Mouse (Mus musculus) liver, embryonic 13.5 days (tissue): Measurements from ENCODE around the gene Hip1r. TPM values are rescaled to one million over a fixed set of nuclear protein-coding genes. Genes with fewer than 3 reads are reported as not detected.

Experiments used
- ATAC-seq: fragments of 200-750 bp; cut with Nextera tagmentation; 2 replicates; pipeline ENCODE4 v1.8.0; 2017; ENCODE audit warnings: low read depth, mild to moderate bottlenecking, moderate number of reproducible peaks, moderate library complexity
- DNase-seq: peaks from one replicate; pipeline ENCODE4 v3.0.0; 2022
- H3K27ac ChIP-seq: fragments of 300-500 bp; sonication (generic); 2 replicates; pipeline ENCODE4 v1.5.1; 2015; ENCODE audit warnings: moderate library complexity, mild to moderate bottlenecking, inconsistent platforms
- H3K27me3 ChIP-seq: fragments of 300-500 bp; sonication (generic); 2 replicates; pipeline ENCODE4 v1.6.1; 2015; ENCODE audit warnings: mild to moderate bottlenecking, inconsistent platforms
- H3K36me3 ChIP-seq: fragments of 300-500 bp; sonication (generic); 2 replicates; pipeline ENCODE4 v1.6.1; 2015; ENCODE audit warnings: mild to moderate bottlenecking, inconsistent platforms
- H3K4me1 ChIP-seq: fragments of 300-500 bp; sonication (generic); replicated peaks from 2 replicates; pipeline ENCODE4 v1.6.1; 2015; ENCODE audit warnings: inconsistent platforms
- H3K4me2 ChIP-seq: fragments of 300-500 bp; sonication (generic); 2 replicates; pipeline ENCODE4 v1.6.1; 2015; ENCODE audit warnings: inconsistent platforms, mild to moderate bottlenecking, moderate library complexity
- H3K4me3 ChIP-seq: fragments of 300-500 bp; sonication (generic); replicated peaks from 2 replicates; pipeline ENCODE4 v1.5.1; 2015; ENCODE audit warnings: mild to moderate bottlenecking, inconsistent platforms
- H3K9ac ChIP-seq: fragments of 300-500 bp; sonication (generic); 2 replicates; pipeline ENCODE4 v1.6.1; 2015; ENCODE audit warnings: mild to moderate bottlenecking, inconsistent platforms
- H3K9me3 ChIP-seq: fragments of 300-500 bp; sonication (generic); replicated peaks from 2 replicates; pipeline ENCODE4 v1.6.1; 2016; ENCODE audit warnings: inconsistent platforms
- WGBS: fragments of 180-500 bp; shearing (Covaris S2); methylation state at CpG from one replicate; pipeline ENCODE4 v1.1.7; 2015; ENCODE audit not compliant: insufficient replicate concordance; 5-methylcytosine and 5-hydroxymethylcytosine counted together
- polyA plus RNA-seq: library from polyadenylated mRNA; unstranded; fragments of >200 nt; fragmentation: Nextera tagmentation; extraction: Ambion mirVana; gene quantifications from 2 replicates; pipeline ENCODE4 v1.2.1, GENCODE M21; 2015

The Hip1r gene
- polyA plus RNA-seq, 1 experiment from 2014 or later: 11.3 TPM

DNA sequence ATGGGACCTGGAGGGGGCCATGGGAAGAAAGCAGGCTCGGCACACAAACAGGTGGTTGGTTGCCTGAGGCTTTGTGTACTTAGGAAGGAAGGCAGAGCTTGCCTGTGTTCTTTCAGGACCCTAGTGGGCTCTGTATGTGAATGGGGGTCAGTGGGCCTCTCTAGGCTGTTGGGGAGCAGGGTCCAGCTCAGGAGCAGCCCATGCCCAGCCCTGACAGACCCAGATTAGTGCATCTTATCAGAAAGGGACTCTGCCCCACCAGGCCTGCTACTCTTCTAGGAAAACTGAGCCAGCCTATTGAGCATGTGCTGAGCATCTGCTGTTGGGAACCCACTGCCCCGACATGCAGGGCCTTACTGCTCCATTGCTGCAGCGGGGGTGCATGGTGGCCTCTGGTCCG is 14.1 kb downstream of the Hip1r start:
- Histone ChIP-seq H3K9me3 (no peaks in the 10 kb centered on the region), H3K4me3 (no peak overlapping the region), H3K27me3 (no peaks in the 10 kb centered on the region), H3K4me1 (peaks cover 37% of the 10 kb centered on the region), H3K4me2 (no peak overlapping the region), H3K9ac (no peak overlapping the region), H3K27ac (no peak overlapping the region), H3K36me3 (peaks cover 21% of the 10 kb centered on the region; the same call in 1 of the 2 replicates)
- ATAC-seq: no peak
- DNase-seq: no peak
- 69% methylated on average over 4 of the region's 4 CpGs for WGBS

DNA sequence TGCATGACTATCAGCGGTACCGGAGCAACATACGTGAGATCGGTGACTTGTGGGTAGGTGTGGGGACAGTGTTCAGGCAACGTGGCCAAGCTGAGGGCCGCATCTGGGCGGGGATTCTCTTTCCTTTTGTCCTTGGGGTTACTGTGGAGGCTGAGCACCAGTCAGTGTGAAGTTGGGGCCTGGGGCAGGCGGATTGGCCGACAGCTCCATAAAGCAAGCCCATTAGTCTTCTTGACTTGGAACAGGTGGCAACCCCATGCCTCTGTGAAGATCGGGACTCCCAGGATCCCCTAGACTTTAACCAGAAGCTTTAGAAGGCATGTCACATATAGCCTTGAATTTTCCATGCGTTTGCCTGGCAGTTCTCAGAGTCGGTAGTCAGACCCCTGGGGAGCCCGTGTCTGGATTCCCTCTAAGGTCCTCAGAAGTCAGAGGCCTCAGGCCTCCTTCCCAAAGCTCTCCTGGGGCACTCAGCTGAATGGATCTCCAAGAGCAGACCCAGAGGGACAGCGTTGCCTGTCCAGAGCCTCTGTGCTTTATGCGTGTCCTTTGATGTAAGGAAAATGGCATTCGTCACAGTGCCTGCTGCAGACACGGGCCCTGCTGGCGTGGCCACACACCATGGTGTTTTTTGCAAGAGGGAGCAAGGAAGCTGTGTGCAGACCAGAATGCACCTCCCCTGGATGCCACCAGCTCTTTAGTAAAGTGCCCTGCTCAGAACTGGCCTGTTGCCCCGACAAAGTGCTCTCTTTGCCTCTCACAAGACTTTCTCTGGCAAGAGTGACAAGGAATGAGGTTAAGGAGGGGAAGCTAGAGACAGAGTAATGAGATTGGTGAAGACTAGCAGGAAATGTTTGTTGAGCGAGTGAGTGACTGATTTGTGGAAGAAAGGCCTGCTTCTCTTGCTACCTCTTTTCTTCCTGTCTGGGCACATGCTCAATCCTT is 16.8 kb downstream of the Hip1r start:
- no peak for ATAC-seq
- Histone ChIP-seq H3K4me2 (no peak overlapping the region), H3K4me1 (peaks cover 32% of the 10 kb centered on the region), H3K36me3 (peaks cover 22% of the 10 kb centered on the region; the same call in 1 of the 2 replicates), H3K27ac (no peak overlapping the region), H3K9me3 (no peaks in the 10 kb centered on the region), H3K4me3 (no peak overlapping the region), H3K9ac (no peak overlapping the region), H3K27me3 (no peaks in the 10 kb centered on the region)
- DNase-seq: no peak
- WGBS: 78% methylated on average over 20 of the region's 20 CpGs

DNA sequence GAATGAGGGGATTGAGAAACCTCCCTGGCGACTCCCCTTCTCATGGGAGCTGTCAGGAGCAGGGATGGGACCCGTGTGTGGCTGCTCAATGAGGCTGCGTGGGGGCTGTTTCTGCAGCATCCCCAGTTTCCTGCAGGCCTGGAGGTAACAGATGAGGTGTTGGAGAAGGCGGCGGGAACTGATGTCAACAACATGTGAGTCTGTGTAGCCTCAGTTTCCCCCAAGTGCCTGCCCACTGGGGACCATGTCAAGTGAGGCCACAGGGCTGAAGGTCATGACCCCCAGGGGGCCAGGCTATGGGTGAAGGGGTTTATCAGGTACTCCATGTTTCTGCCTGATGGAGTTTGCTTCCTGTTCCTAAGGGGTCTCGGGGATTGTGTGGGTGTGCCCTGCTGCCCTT is 17.9 kb downstream of the Hip1r start:
- Histone ChIP-seq H3K4me3 (no peak overlapping the region), H3K27ac (no peak overlapping the region), H3K9me3 (no peaks in the 10 kb centered on the region), H3K9ac (no peak overlapping the region), H3K4me1 (peaks cover 35% of the 10 kb centered on the region), H3K36me3 (peaks cover 28% of the 10 kb centered on the region; the same call in 1 of the 2 replicates), H3K4me2 (no peak overlapping the region), H3K27me3 (no peaks in the 10 kb centered on the region)
- DNase-seq (no peak), ATAC-seq (no peak)
- 67% methylated on average over 6 of the region's 6 CpGs for WGBS

DNA sequence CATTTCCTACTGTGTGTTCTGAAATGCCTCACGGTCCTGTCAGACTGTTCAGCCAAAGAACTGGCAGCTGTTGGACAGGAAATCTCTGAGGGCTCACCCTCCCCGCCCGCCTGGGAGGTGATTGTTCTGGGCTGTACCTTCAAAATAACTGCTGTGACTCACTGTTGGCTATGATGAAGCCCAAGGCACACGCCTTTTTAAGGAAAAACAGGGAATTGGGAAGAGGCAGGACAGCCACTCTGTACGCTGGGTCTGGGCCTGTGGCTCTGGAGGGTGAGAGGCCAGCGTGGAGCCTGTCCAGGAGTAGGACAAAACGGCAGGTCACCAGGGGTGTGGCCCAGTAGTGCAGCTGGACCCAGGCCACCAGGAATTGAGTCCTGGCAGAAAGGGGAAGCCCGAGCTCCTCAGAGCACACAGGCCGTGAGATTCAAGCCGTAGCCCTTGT is 18.8 kb downstream of the Hip1r start:
- DNase-seq: no peak
- Histone ChIP-seq H3K9ac (no peak overlapping the region), H3K4me3 (no peak overlapping the region), H3K9me3 (no peaks in the 10 kb centered on the region), H3K27me3 (no peaks in the 10 kb centered on the region), H3K36me3 (peaks cover 36% of the 10 kb centered on the region), H3K27ac (no peak overlapping the region), H3K4me1 (peaks cover 28% of the 10 kb centered on the region), H3K4me2 (no peak overlapping the region)
- WGBS: 67% methylated on average over 10 of the region's 10 CpGs
- no peak for ATAC-seq

DNA sequence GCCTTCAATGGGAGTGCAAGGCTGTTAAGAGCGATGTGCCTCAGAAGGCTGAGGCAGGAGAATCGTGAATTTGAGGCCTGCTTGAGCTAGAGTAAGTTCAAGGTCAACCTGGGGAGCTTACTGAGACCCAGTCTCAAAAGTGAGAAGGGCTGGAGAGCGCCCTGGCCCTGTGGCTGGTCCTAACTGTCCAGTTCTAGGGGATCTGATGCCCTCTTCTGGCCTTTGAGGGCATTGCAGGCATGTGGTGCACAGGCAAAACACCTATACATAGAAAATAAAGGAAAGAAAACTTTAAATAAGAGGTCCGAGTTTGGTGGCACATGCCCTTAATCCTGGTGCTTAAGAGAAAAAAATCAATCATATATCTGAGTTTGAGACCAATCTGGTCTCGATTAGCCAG is 19.4 kb downstream of the Hip1r start:
- no peak overlapping the region for H3K4me3 ChIP-seq
- DNase-seq (peak; percentile 54), ATAC-seq (no peak)
- WGBS: 28% methylated on average over 5 of the region's 5 CpGs
- H3K9me3 ChIP-seq: no peaks in the 10 kb centered on the region
- H3K27ac ChIP-seq: no peak overlapping the region
- peaks cover 42% of the 10 kb centered on the region for H3K36me3 ChIP-seq
- no peaks in the 10 kb centered on the region for H3K27me3 ChIP-seq
- no peak overlapping the region for H3K4me2 ChIP-seq
- no peak overlapping the region for H3K9ac ChIP-seq
- H3K4me1 ChIP-seq: peaks cover 27% of the 10 kb centered on the region

DNA sequence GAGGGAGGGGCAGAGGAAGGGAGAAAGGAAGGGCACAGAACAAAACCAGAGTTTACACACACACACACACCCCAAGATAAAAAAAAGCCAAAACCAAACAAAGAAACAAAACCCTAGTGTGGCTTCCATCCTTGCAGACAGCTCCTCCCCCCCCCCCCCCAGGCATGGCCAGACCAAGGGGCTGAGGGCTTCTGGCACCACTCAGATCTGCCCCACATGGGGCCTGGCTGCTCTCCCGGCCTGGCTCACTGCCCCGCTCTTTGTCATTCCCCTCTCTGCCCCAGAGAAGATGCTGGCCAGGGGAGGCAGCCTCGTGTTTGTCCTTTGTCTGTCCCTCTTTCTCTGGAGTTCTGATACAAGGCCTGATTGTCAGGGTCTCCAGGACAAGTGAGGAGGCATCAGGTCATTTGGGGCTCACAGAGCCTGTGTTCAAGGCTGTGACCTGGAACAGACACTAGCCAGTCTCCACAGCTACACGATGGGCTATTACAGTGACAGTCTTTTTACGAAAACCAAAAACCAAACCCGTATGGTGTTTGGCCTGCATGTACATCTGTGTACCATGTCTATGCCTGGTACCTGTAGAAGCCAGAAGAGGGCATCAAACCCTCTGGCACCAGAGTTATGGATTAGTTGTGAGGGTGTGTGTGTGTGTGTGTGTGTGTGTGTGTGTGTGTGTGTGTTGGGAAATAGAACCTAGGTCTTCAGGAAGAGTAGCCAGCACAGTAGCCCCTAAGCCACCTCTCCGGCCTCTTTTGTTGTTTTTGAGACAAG is 20.0 kb downstream of the Hip1r start:
- peaks cover 43% of the 10 kb centered on the region for H3K36me3 ChIP-seq
- ATAC-seq (no peak), DNase-seq (no peak)
- H3K27me3 ChIP-seq: no peaks in the 10 kb centered on the region
- H3K4me2 ChIP-seq: no peak overlapping the region
- no peak overlapping the region for H3K27ac ChIP-seq
- peaks cover 28% of the 10 kb centered on the region for H3K4me1 ChIP-seq
- H3K9ac ChIP-seq: no peak overlapping the region
- H3K9me3 ChIP-seq: no peaks in the 10 kb centered on the region
- 74% methylated on average over 7 of the region's 7 CpGs for WGBS
- no peak overlapping the region for H3K4me3 ChIP-seq

DNA sequence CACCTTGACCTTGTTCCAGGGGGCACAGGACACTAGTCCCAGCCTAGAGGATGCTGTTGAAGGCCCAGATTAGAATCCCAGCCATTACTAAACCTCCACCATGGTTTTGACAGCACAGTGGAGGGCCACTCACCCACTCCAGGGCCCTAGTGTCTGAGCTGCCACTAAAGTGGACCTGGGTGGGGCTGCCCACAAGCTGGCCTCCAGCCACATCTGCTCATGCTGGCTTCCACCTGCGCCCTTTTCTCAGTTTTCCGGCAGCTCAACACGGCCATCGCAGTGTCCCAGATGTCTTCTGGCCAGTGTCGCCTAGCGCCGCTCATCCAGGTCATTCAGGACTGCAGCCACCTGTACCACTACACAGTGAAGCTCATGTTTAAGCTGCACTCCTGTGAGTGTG is 21.0 kb downstream of the Hip1r start:
- Histone ChIP-seq H3K9me3 (no peaks in the 10 kb centered on the region), H3K27ac (no peak overlapping the region), H3K9ac (no peak overlapping the region), H3K4me3 (no peak overlapping the region), H3K4me1 (peaks cover 34% of the 10 kb centered on the region), H3K36me3 (peaks cover 44% of the 10 kb centered on the region), H3K4me2 (no peak overlapping the region), H3K27me3 (no peaks in the 10 kb centered on the region)
- ATAC-seq: no peak
- DNase-seq: no peak
- WGBS: 89% methylated on average over 7 of the region's 7 CpGs

DNA sequence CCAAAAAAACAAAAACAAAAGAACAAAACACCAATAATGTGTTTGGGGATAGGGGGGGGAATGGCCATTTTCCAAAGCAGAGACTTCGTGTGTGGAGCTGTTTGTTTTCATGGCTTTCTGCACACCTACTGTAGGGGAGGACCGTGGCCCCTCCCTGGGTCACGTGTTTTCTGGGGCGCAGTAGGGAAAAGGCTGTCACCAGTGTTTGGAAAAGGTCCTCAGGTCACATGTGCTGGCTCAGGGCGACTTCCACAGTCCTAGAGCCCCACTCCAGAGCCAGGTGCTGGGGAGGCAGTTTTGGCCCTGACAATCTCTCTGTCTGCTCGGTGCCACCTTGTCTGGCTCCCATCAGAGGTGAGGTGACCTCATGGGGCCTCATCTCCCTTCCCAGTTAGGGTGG is 22.0 kb downstream of the Hip1r start:
- ATAC-seq: 0 out of 2 replicates have a peak, but pooled peaks have one; percentile 4
- Histone ChIP-seq H3K27ac (no peak overlapping the region; the same call in 1 of the 2 replicates), H3K9ac (no peak overlapping the region), H3K27me3 (no peaks in the 10 kb centered on the region), H3K4me2 (no peak overlapping the region), H3K4me3 (no peak overlapping the region), H3K4me1 (peaks cover 34% of the 10 kb centered on the region), H3K9me3 (no peaks in the 10 kb centered on the region), H3K36me3 (peaks cover 44% of the 10 kb centered on the region)
- 73% methylated on average over 6 of the region's 6 CpGs for WGBS
- no peak for DNase-seq

DNA sequence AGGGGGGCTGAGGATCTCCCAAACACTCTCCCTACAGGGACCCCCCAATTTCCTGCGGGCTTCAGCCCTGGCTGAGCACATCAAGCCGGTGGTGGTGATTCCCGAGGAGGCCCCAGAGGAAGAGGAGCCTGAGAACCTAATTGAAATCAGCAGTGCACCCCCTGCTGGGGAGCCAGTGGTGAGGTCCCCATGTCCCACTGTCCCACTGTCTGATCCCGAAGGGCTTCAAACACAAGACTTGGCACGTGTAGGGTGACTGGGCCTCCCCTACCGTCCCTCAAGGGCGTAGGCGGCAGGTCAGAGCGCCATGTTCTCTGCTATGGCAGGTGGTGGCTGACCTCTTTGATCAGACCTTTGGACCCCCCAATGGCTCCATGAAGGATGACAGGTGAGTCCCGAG is 22.8 kb downstream of the Hip1r start:
- Histone ChIP-seq H3K4me3 (no peak overlapping the region), H3K27ac (no peak overlapping the region), H3K36me3 (peaks cover 46% of the 10 kb centered on the region), H3K9ac (no peak overlapping the region), H3K4me2 (no peak overlapping the region), H3K4me1 (peaks cover 38% of the 10 kb centered on the region), H3K9me3 (no peaks in the 10 kb centered on the region), H3K27me3 (no peaks in the 10 kb centered on the region)
- DNase-seq (no peak), ATAC-seq (no peak)
- 77% methylated on average over 9 of the region's 10 CpGs for WGBS

DNA sequence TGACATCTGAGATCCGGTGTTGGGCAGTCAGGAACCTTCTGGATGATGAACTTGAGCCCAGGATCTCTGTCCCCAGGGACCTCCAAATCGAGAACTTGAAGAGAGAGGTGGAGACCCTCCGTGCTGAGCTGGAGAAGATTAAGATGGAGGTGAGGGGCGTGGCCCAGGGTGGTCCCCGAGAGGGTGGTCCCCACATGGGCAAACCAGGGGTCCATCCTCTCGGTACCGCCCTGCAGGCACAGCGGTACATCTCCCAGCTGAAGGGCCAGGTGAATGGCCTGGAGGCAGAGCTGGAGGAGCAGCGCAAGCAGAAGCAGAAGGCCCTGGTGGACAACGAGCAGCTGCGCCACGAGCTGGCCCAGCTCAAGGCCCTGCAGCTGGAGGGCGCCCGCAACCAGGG is 23.3 kb downstream of the Hip1r start:
- Histone ChIP-seq H3K4me3 (no peak overlapping the region), H3K4me1 (peaks cover 38% of the 10 kb centered on the region), H3K27me3 (no peaks in the 10 kb centered on the region), H3K4me2 (no peak overlapping the region), H3K9ac (no peak overlapping the region), H3K9me3 (no peaks in the 10 kb centered on the region), H3K36me3 (peaks cover 47% of the 10 kb centered on the region), H3K27ac (no peak overlapping the region)
- WGBS: 80% methylated on average over 14 of the region's 14 CpGs
- ATAC-seq (no peak), DNase-seq (no peak)

DNA sequence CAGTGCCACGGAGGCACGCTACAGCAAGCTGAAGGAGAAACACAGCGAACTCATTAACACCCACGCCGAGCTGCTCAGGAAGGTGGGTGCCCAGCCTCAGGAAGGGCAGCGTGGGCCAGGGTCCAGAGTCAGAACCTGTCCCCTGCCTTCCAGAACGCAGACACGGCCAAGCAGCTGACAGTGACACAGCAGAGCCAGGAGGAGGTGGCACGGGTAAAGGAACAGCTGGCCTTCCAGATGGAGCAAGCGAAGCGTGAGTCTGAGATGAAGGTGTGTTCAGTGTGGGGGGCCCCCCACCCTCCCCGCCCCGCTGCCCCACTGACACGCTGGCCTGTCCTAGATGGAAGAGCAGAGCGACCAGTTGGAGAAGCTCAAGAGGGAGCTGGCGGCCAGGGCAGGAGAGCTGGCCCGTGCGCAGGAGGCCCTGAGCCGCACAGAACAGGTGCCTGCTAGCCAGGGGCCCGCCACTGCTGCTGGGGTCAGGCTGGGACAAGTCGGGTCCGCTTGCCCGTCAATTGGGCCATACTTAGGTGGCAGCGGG is 23.9 kb downstream of the Hip1r start:
- H3K4me3 ChIP-seq: no peak overlapping the region
- no peaks in the 10 kb centered on the region for H3K27me3 ChIP-seq
- H3K9me3 ChIP-seq: no peaks in the 10 kb centered on the region
- H3K4me2 ChIP-seq: no peak overlapping the region
- peaks cover 36% of the 10 kb centered on the region for H3K4me1 ChIP-seq
- H3K27ac ChIP-seq: no peak overlapping the region
- H3K9ac ChIP-seq: no peak overlapping the region
- WGBS: 84% methylated on average over 24 of the region's 24 CpGs
- DNase-seq (no peak), ATAC-seq (no peak)
- peaks cover 47% of the 10 kb centered on the region for H3K36me3 ChIP-seq
